Mouse (Mus musculus) embryonic facial prominence, embryonic 13.5 days (tissue): ENCODE measurements around the gene Tmem219. TPM values are rescaled to one million over a fixed set of nuclear protein-coding genes. Genes with fewer than 3 reads are reported as not detected.

Experiments used
- ATAC-seq: fragments of 200-750 bp; cut with Nextera tagmentation; 2 replicates; pipeline ENCODE4 v1.8.0; 2017; ENCODE audit warnings: low read depth; ENCODE audit not compliant: insufficient number of reproducible peaks, insufficient read depth, low FRiP score, low TSS enrichment
- H3K27ac ChIP-seq: fragments of 300-500 bp; sonication (generic); 2 replicates; pipeline ENCODE4 v1.5.1; 2015; ENCODE audit warnings: moderate library complexity, mild to moderate bottlenecking, inconsistent platforms
- H3K27me3 ChIP-seq: fragments of 300-500 bp; sonication (generic); 2 replicates; pipeline ENCODE4 v1.6.1; 2015; ENCODE audit warnings: mild to moderate bottlenecking, inconsistent platforms
- H3K36me3 ChIP-seq: fragments of 300-500 bp; sonication (generic); 2 replicates; pipeline ENCODE4 v1.6.1; 2015; ENCODE audit warnings: mild to moderate bottlenecking, inconsistent platforms
- H3K4me1 ChIP-seq: fragments of 300-500 bp; sonication (generic); 2 replicates; pipeline ENCODE4 v1.6.1; 2015; ENCODE audit warnings: inconsistent platforms
- H3K4me2 ChIP-seq: fragments of 300-500 bp; sonication (generic); 2 replicates; pipeline ENCODE4 v1.6.1; 2015; ENCODE audit warnings: moderate library complexity, mild to moderate bottlenecking, inconsistent platforms
- H3K4me3 ChIP-seq: fragments of 300-500 bp; sonication (generic); 2 replicates; pipeline ENCODE4 v1.5.1; 2015; ENCODE audit warnings: mild to moderate bottlenecking, inconsistent platforms
- H3K9ac ChIP-seq: fragments of 300-500 bp; sonication (generic); 2 replicates; pipeline ENCODE4 v1.6.1; 2015; ENCODE audit warnings: mild to moderate bottlenecking, inconsistent platforms
- H3K9me3 ChIP-seq: fragments of 300-500 bp; sonication (generic); 2 replicates; pipeline ENCODE4 v1.6.1; 2016; ENCODE audit warnings: inconsistent platforms
- WGBS: fragments of 180-500 bp; shearing (Covaris S2); methylation state at CpG from one replicate; pipeline ENCODE4 v1.1.7; 2015; ENCODE audit warnings: mixed read lengths; 5-methylcytosine and 5-hydroxymethylcytosine counted together
- polyA plus RNA-seq: library from polyadenylated mRNA; unstranded; fragments of >200 nt; fragmentation: Nextera tagmentation; extraction: Ambion mirVana; gene quantifications from 2 replicates; pipeline ENCODE4 v1.2.1, GENCODE M21; 2015

The Tmem219 gene
- 28.3 and 28.6 TPM in 2 replicates for polyA plus RNA-seq

DNA sequence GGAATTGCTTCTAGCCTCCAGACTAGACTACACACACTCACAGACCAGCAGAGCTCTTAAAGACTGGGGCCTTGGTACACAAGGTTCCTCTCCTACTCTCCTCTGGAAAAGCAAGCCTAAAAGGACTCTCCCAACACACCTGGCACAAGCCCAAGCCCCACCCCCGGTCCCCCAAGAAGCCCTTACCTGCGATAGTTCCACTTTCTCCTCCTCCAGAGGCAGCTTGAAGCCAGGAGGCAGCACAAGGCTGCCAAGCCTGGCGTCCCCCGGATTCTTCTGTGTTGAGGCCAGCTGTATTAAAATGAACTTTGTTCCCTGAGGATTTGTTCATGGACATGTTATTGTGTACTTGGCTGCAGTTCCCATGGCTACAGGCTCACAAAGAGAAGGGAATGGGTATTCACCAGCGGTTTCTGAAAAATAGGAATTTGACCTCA, at the start of gene Tmem219:
TSS of gene Tmem219 (minus strand) at position 294 of the 437 bp plus-strand sequence.
- no peaks in the 10 kb centered on the region for H3K27me3 ChIP-seq
- H3K27ac ChIP-seq: no peak within 1 kb of the TSS
- WGBS: 55% methylated on average over 5 of the region's 5 CpGs
- no peaks in the 10 kb centered on the region for H3K36me3 ChIP-seq
- H3K9me3 ChIP-seq: no peaks in the 10 kb centered on the region
- no peak within 1 kb of the TSS for H3K4me2 ChIP-seq
- no peak within 1 kb of the TSS for H3K4me3 ChIP-seq
- H3K9ac ChIP-seq: no peak within 1 kb of the TSS
- ATAC-seq: no peak
- H3K4me1 ChIP-seq: peaks cover 2% of the 10 kb centered on the region; the same call in 1 of the 2 replicates

DNA sequence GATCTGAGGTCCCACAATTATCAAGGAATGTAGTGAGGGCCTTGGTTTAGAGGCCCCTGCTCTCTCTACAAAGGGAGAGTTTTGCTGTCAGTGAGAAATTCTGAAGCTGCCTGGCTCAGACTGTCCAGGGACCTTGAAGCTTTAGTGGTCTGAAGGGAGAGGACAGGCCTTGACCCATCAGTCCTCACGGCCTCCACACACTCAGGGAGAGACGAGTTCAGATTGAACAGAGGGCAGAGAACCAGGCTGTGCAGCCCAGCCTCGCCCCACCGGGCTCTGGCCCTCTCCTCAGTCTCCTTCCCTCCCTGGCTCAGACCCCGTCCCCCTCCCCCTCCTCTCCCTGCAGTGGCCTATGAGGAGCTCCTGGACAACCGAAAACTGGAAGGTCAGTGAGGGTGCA, 44.6 kb upstream of the Tmem219 start:
- Histone ChIP-seq H3K4me3 (no peak overlapping the region), H3K9ac (no peak overlapping the region), H3K27me3 (peaks cover 21% of the 10 kb centered on the region), H3K9me3 (no peaks in the 10 kb centered on the region), H3K36me3 (no peaks in the 10 kb centered on the region), H3K27ac (no peak overlapping the region), H3K4me2 (no peak overlapping the region), H3K4me1 (no peaks in the 10 kb centered on the region)
- ATAC-seq: no peak
- 58% methylated on average over 6 of the region's 6 CpGs for WGBS

DNA sequence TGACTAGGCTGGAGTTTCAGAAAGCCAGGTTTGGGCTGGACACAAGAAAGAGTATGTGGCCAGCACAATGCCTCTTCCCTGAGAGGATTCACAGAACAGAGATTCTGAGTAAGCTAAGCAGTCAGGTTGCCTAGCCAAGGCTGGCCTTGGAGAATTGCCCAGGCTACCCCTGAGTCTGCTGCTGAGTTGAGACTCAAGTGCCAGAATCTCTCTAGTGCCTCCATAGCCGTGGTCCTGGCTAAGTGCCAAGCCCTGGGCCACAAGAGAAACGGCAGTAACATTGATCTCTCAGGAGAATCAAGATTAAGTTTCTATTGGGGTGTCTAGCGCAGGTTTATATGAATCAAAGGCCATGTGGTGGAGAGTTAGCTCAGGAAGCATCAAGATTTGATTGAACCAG, 42.9 kb upstream of the Tmem219 start:
- H3K9me3 ChIP-seq: no peaks in the 10 kb centered on the region
- H3K4me3 ChIP-seq: no peak overlapping the region
- H3K4me1 ChIP-seq: no peaks in the 10 kb centered on the region
- no peak overlapping the region for H3K4me2 ChIP-seq
- no peak for ATAC-seq
- no peak overlapping the region for H3K9ac ChIP-seq
- H3K36me3 ChIP-seq: no peaks in the 10 kb centered on the region
- no peak overlapping the region for H3K27ac ChIP-seq
- 51% methylated on average over 3 of the region's 3 CpGs for WGBS
- H3K27me3 ChIP-seq: peaks cover 24% of the 10 kb centered on the region

DNA sequence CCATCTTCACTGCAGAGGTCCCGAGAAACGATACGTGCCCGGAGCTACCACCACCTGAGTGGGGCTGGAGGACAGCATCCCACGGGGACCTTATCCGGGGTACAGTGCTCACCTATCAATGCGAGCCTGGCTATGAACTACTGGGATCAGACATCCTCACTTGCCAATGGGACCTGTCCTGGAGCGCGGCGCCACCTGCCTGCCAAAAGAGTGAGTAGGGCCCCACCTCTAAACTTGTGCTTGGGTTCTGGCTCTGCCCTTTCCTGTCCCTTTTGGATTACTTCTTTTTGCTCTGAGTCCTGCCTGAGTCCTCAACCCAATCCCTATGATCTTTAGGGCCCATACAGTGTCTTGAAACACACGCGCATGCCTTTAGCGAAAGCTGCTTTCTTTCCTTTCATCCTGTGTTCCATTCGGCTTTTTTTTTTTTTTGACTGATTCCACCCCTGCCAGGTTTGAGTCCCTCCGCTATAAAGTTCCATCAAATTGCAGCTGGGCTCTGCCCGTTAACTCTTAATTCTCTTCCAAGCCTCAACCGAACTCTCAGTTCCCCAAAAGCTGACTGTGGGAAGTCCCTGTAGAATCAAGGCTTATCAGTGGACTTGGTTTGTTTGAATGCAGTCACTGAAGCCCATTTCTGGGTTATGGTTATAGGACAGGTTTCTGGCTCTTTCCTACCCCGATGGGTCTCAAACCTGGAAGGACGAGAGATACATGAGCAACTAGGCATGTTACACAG, 41.0 kb upstream of the Tmem219 start:
- 0 out of 2 replicates have a peak, but pooled peaks have one; percentile 37 for ATAC-seq
- no peak overlapping the region for H3K4me3 ChIP-seq
- 27% methylated on average over 19 of the region's 19 CpGs for WGBS

DNA sequence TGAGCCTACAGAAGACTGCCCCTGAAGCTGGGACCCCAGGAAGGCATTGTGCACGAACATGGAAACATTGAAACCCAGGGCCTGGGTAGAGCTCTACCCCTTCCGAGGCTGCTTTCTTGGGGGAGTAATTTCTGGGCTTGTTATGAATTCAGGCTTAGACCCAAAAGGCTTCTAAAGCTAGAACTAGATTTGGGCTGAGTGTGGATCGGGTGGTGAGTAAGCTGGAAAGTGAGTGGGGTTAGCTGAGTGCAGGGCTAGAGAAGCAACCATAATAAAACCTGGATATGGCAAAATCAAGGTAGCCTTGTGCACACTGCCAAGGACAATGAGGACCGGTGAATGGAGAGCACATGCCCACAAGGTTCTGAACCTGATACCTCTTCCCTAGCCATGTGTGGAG, 39.2 kb upstream of the Tmem219 start:
- no peak overlapping the region for H3K4me2 ChIP-seq
- H3K9me3 ChIP-seq: no peaks in the 10 kb centered on the region
- 78% methylated on average over 4 of the region's 4 CpGs for WGBS
- ATAC-seq: no peak
- no peak overlapping the region for H3K27ac ChIP-seq
- H3K9ac ChIP-seq: no peak overlapping the region
- H3K36me3 ChIP-seq: no peaks in the 10 kb centered on the region
- H3K4me1 ChIP-seq: no peaks in the 10 kb centered on the region
- H3K27me3 ChIP-seq: peaks cover 24% of the 10 kb centered on the region
- H3K4me3 ChIP-seq: no peak overlapping the region

More for the DNA sequence above, 41.0 kb upstream of the Tmem219 start:
- Histone ChIP-seq H3K9ac (no peak overlapping the region), H3K27ac (no peak overlapping the region), H3K9me3 (no peaks in the 10 kb centered on the region), H3K36me3 (no peaks in the 10 kb centered on the region), H3K27me3 (peaks cover 24% of the 10 kb centered on the region), H3K4me2 (peak overlapping the region; percentile 30), H3K4me1 (no peaks in the 10 kb centered on the region)

DNA sequence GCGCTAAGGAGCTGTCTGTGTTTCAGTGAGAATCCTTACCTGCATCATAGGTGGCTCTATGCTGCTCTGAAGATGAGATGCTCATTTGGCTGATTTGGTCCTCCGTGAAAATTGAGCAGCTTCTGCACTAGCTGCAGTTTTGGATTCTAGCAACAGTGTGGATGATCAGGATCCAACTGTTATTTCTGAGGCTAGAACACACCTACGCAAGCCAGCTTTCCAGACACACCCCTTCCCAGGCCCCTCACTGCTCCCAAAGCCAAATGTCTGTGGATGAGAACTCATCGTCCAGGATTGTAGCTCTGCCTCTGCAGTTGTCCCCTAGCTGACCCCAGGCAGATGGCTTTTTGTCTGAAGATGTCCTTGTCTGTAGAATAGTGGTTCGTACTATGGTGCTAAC, 38.4 kb upstream of the Tmem219 start:
- 88% methylated on average over 5 of the region's 5 CpGs for WGBS
- no peak overlapping the region for H3K27ac ChIP-seq
- H3K9me3 ChIP-seq: no peaks in the 10 kb centered on the region
- ATAC-seq: no peak
- H3K36me3 ChIP-seq: no peaks in the 10 kb centered on the region
- H3K4me3 ChIP-seq: no peak overlapping the region
- no peak overlapping the region for H3K9ac ChIP-seq
- no peak overlapping the region for H3K4me2 ChIP-seq
- H3K4me1 ChIP-seq: no peaks in the 10 kb centered on the region
- H3K27me3 ChIP-seq: peaks cover 24% of the 10 kb centered on the region

DNA sequence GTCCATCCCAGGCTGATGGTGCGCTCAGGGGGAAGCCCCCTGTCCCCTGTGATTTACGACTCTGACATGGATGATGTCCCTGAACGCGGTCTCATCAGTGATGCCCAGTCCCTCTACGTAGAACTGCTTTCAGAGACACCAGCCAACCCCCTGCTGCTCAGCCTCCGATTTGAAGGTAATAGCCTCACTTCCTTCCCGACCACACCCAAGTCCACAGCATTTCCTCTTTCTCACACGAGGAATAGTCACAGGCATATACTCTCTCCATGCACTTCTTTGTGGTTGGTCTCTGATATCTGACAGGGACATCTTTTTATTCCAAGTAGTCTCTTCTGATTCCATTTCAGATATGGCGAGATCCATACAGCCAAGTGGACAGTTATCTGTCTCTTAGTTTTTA, 37.1 kb upstream of the Tmem219 start:
- no peak overlapping the region for H3K9ac ChIP-seq
- no peak for ATAC-seq
- peaks cover 24% of the 10 kb centered on the region for H3K27me3 ChIP-seq
- no peak overlapping the region for H3K4me2 ChIP-seq
- H3K4me1 ChIP-seq: no peaks in the 10 kb centered on the region
- no peak overlapping the region for H3K27ac ChIP-seq
- 74% methylated on average over 9 of the region's 9 CpGs for WGBS
- no peaks in the 10 kb centered on the region for H3K9me3 ChIP-seq
- H3K36me3 ChIP-seq: no peaks in the 10 kb centered on the region
- no peak overlapping the region for H3K4me3 ChIP-seq

DNA sequence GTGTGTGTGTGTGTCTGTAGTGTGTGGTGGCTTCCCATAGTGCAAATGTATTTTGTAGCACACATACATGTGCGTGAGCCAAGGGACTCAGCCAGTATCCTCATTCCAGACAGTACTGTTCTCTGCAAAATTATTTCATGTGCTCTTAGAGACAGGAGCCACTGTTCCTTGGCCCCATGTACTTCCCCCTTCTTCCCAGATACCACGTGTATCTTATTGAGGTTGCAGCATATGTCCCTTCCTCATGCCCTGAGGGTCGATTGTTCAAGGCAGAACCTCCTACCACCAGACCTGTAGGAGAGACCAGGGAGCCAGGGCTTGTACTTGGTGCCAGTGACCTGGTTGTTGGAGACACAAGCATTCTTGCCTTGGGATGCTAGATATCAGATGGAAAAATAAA, 32.4 kb upstream of the Tmem219 start:
- 59% methylated on average over 3 of the region's 3 CpGs for WGBS
- no peaks in the 10 kb centered on the region for H3K9me3 ChIP-seq
- H3K36me3 ChIP-seq: no peaks in the 10 kb centered on the region
- H3K4me3 ChIP-seq: no peak overlapping the region
- no peak for ATAC-seq
- H3K27ac ChIP-seq: no peak overlapping the region
- H3K4me2 ChIP-seq: no peak overlapping the region
- H3K9ac ChIP-seq: no peak overlapping the region
- peaks cover 5% of the 10 kb centered on the region for H3K4me1 ChIP-seq
- H3K27me3 ChIP-seq: peaks cover 40% of the 10 kb centered on the region

DNA sequence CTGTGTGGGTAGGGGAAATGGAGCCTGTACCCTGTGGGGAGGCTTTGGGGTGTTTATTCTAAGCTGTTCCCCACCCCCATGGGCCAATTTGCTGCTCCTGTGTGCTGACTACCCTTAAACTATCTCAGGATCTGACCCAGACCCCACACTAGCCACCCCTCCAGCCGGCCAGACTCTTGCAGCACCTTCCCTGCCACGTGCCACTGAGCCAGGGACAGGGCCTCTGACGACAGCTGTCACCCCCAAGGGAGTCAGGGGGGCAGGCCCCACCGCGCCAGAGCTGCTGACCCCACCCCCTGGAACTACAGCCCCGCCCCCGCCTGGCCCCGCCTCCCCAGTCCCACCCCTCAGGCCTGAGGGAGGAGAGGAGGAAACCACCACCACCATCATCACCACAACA, 29.9 kb upstream of the Tmem219 start:
- WGBS: 0% methylated on average over 8 of the region's 8 CpGs
- Histone ChIP-seq H3K4me1 (peaks cover 14% of the 10 kb centered on the region), H3K4me3 (no peak overlapping the region), H3K36me3 (no peaks in the 10 kb centered on the region), H3K4me2 (no peak overlapping the region), H3K27me3 (peaks cover 47% of the 10 kb centered on the region), H3K9ac (no peak overlapping the region), H3K27ac (no peak overlapping the region), H3K9me3 (no peaks in the 10 kb centered on the region)
- no peak for ATAC-seq

DNA sequence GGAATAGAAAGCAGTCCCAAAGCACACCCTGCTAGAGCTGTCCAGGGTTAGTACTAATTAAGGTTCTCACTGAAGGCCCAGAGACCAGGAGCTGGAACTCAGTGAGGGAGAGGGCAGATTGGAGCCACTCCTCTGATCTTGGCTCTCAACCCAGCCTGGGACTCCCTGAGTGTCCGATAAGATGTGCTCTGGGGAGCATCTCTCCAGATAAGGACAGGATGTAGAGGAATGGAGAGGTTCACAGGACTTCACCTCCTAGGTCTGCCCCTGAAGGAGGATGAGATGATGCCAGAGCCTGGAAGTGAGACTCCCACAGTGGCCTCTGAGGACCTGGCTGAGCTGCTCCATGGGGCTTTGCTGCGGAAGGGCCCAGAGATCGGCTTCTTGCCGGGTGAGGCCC, 29.0 kb upstream of the Tmem219 start:
- Histone ChIP-seq H3K4me1 (peaks cover 14% of the 10 kb centered on the region), H3K4me3 (no peak overlapping the region), H3K9ac (no peak overlapping the region), H3K36me3 (no peaks in the 10 kb centered on the region), H3K27me3 (peaks cover 47% of the 10 kb centered on the region), H3K4me2 (no peak overlapping the region), H3K9me3 (no peaks in the 10 kb centered on the region), H3K27ac (no peak overlapping the region)
- WGBS: 16% methylated on average over 4 of the region's 4 CpGs
- ATAC-seq: no peak

DNA sequence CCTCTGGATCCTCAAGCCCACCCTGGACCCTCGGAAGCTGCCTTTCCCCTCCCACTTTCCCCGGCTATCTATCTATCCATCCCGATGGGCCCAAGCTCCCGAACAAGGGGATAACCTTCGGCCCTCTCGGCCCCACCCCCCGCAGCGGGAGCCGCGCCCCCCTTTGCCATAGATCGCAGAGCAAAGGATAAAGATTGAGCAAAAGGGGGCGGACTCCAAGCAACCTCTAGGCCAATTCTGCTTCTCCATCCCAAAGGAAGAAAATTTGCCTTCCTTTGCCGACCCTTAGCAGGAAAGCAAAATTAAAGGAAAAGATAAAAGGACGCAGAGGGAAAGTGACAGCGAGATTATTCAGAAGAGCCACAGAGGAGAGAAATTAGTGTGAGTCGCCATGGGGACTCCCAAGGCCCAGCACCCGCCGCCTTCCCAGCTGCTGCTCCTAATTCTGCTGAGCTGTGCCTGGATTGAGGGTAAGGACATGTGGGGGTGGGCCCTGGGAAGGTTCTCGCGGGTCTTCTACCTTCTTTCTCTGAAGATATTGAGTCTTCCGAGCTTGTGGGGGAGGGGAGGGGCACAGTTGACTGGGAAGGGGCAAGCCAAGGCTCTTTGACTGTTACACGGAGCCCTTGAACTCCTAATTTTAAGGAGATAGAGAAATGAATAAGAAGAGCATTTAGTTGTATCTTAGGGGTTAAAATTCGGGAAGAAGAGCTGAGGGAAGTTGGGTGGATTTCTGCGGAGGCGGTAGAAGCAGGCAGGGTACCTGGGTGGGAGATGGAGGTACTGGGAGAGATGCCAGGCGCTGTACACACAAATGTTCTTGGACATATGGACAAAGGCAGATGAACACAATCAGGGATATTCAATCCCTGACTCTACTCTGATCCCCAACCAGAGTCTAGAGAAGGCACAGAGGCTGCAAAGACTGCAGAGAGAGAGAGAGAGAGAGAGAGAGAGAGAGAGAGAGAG, 28.2 kb upstream of the Tmem219 start:
- H3K27ac ChIP-seq: no peak overlapping the region
- 6% methylated on average over 26 of the region's 26 CpGs for WGBS
- H3K9me3 ChIP-seq: no peaks in the 10 kb centered on the region
- H3K36me3 ChIP-seq: no peaks in the 10 kb centered on the region
- H3K4me2 ChIP-seq: peak overlapping the region; percentile 99
- H3K27me3 ChIP-seq: peaks cover 47% of the 10 kb centered on the region
- no peak for ATAC-seq
- peaks cover 14% of the 10 kb centered on the region for H3K4me1 ChIP-seq
- no peak overlapping the region for H3K9ac ChIP-seq
- peak overlapping the region; percentile 52; the same call in 1 of the 2 replicates for H3K4me3 ChIP-seq
